Mouse (Mus musculus) lung, postnatal 0 days (tissue): Measurements from ENCODE around the gene Itga9. TPM values are rescaled to one million over a fixed set of nuclear protein-coding genes. Genes with fewer than 3 reads are reported as not detected.
A peak's percentile ranks its signal among the peaks of the same experiment; 100 is the strongest.

Source experiments
- ATAC-seq: fragments of 200-750 bp; cut with Nextera tagmentation; 2 replicates; pipeline ENCODE4 v1.8.0; 2017; ENCODE audit warnings: moderate library complexity
- DNase-seq: peaks from one replicate; pipeline ENCODE4 v3.0.0-alpha.2; 2016; ENCODE audit warnings: low spot score
- H3K27ac ChIP-seq: fragments of 300-500 bp; sonication (generic); 2 replicates; pipeline ENCODE4 v1.5.1; 2014; ENCODE audit warnings: antibody characterized with exemption, mild to moderate bottlenecking, low read length, mixed read lengths
- H3K27me3 ChIP-seq: fragments of 300-500 bp; sonication (generic); replicated peaks from 2 replicates; pipeline ENCODE4 v1.6.1; 2014; ENCODE audit warnings: low read length, mixed read lengths; ENCODE audit not compliant: insufficient read depth
- H3K36me3 ChIP-seq: fragments of 300-500 bp; sonication (generic); 2 replicates; pipeline ENCODE4 v1.6.1; 2014; ENCODE audit warnings: low read length, mixed read lengths; ENCODE audit not compliant: insufficient read depth
- H3K4me1 ChIP-seq: fragments of 300-500 bp; sonication (generic); 2 replicates; pipeline ENCODE4 v1.6.1; 2014; ENCODE audit warnings: antibody characterized with exemption, low read depth, low read length, mixed read lengths; ENCODE audit not compliant: insufficient read depth
- H3K4me2 ChIP-seq: fragments of 300-500 bp; sonication (generic); replicated peaks from 2 replicates; pipeline ENCODE4 v1.6.1; 2014; ENCODE audit warnings: low read depth, mild to moderate bottlenecking, low read length, moderate library complexity, mixed read lengths
- H3K4me3 ChIP-seq: fragments of 300-500 bp; sonication (generic); 2 replicates; pipeline ENCODE4 v1.5.1; 2014; ENCODE audit warnings: low read depth, low read length
- H3K9ac ChIP-seq: fragments of 300-500 bp; sonication (generic); replicated peaks from 2 replicates; pipeline ENCODE4 v1.6.1; 2014; ENCODE audit warnings: low read depth, mild to moderate bottlenecking
- H3K9me3 ChIP-seq: fragments of 300-500 bp; sonication (generic); 2 replicates; pipeline ENCODE4 v1.6.1; 2016; ENCODE audit warnings: low read length, mixed read lengths
- CTCF ChIP-seq: IDR thresholded peaks from 2 replicates; pipeline ENCODE4 v1.5.1; 2016; ENCODE audit warnings: antibody characterized with exemption, mild to moderate bottlenecking
- EP300 ChIP-seq: IDR thresholded peaks from 2 replicates; pipeline ENCODE4 v1.6.1; 2016; ENCODE audit warnings: antibody characterized with exemption, mild to moderate bottlenecking, control low read depth
- WGBS: fragments of 180-500 bp; shearing (Covaris S2); extraction: QIAGEN DNeasy Blood & Tissue Kit; methylation state at CpG from one replicate; pipeline ENCODE4 v1.1.7; 2014; 5-methylcytosine and 5-hydroxymethylcytosine counted together
- polyA plus RNA-seq: library from polyadenylated mRNA; unstranded; fragments of >200 nt; fragmentation: Nextera tagmentation; extraction: Ambion mirVana; gene quantifications from 2 replicates; pipeline ENCODE4 v1.2.1, GENCODE M21; 2015

Gene Itga9
- polyA plus RNA-seq, 1 experiment from 2014 or later = 24.2 TPM

- Histone ChIP-seq H3K9me3 (no peaks in the 10 kb centered on the region), H3K36me3 (no peaks in the 10 kb centered on the region), H3K4me3 (no peak overlapping the region), H3K27ac (no peak overlapping the region), H3K4me2 (no peak overlapping the region), H3K4me1 (no peaks in the 10 kb centered on the region), H3K9ac (no peak overlapping the region), H3K27me3 (no peaks in the 10 kb centered on the region)
- 17% methylated on average over 8 of the region's 8 CpGs for WGBS
- TF ChIP-seq CTCF (no peak), EP300 (no peak)
- DNase-seq (no peak), ATAC-seq (no peak)
Observed at GRCm38 (mm10) chr9:118914589-118914988, 308.1 kb downstream of the Itga9 start.

GRCm38 (mm10) chr9:118915290-118915689 is 308.8 kb downstream of the Itga9 start:
- H3K27me3 ChIP-seq = no peaks in the 10 kb centered on the region
- H3K9ac ChIP-seq = no peak overlapping the region
- H3K36me3 ChIP-seq = no peaks in the 10 kb centered on the region
- H3K27ac ChIP-seq = no peak overlapping the region
- no peaks in the 10 kb centered on the region for H3K4me1 ChIP-seq
- no peak for DNase-seq
- ATAC-seq = no peak
- no peak overlapping the region for H3K4me2 ChIP-seq
- TF ChIP-seq EP300 (no peak), CTCF (peak; percentile 79)
- H3K4me3 ChIP-seq = no peak overlapping the region
- WGBS = 64% methylated on average over 5 of the region's 5 CpGs
- no peaks in the 10 kb centered on the region for H3K9me3 ChIP-seq

- TF ChIP-seq CTCF (no peak), EP300 (no peak)
- Histone ChIP-seq H3K27me3 (no peaks in the 10 kb centered on the region), H3K4me3 (no peak overlapping the region), H3K9ac (no peak overlapping the region), H3K27ac (no peak overlapping the region), H3K4me1 (peaks cover 8% of the 10 kb centered on the region; the same call in 1 of the 2 replicates), H3K9me3 (no peaks in the 10 kb centered on the region), H3K4me2 (no peak overlapping the region), H3K36me3 (no peaks in the 10 kb centered on the region)
- ATAC-seq (peak; percentile 25; the same call in 1 of the 2 replicates), DNase-seq (no peak)
- WGBS = 73% methylated on average over 16 of the region's 16 CpGs
Observed at GRCm38 (mm10) chr9:118919672-118920186, 313.2 kb downstream of the Itga9 start.

- TF ChIP-seq CTCF (peak; percentile 99), EP300 (no peak)
- H3K27me3 ChIP-seq = no peaks in the 10 kb centered on the region
- no peaks in the 10 kb centered on the region for H3K36me3 ChIP-seq
- no peak overlapping the region for H3K4me2 ChIP-seq
- 36% methylated on average over 12 of the region's 12 CpGs for WGBS
- DNase-seq = peak; percentile 91
- H3K9me3 ChIP-seq = no peaks in the 10 kb centered on the region
- peak; percentile 31 for ATAC-seq
- no peak overlapping the region for H3K4me3 ChIP-seq
- no peak overlapping the region for H3K9ac ChIP-seq
- H3K27ac ChIP-seq = no peak overlapping the region
- peaks cover 12% of the 10 kb centered on the region; the same call in 1 of the 2 replicates for H3K4me1 ChIP-seq
Observed at GRCm38 (mm10) chr9:118920798-118921515, 314.5 kb downstream of the Itga9 start.

- 59% methylated on average over 2 of the region's 3 CpGs for WGBS
- no peak for DNase-seq
Observed at GRCm38 (mm10) chr9:118921926-118922325, 315.4 kb downstream of the Itga9 start.

DNA sequence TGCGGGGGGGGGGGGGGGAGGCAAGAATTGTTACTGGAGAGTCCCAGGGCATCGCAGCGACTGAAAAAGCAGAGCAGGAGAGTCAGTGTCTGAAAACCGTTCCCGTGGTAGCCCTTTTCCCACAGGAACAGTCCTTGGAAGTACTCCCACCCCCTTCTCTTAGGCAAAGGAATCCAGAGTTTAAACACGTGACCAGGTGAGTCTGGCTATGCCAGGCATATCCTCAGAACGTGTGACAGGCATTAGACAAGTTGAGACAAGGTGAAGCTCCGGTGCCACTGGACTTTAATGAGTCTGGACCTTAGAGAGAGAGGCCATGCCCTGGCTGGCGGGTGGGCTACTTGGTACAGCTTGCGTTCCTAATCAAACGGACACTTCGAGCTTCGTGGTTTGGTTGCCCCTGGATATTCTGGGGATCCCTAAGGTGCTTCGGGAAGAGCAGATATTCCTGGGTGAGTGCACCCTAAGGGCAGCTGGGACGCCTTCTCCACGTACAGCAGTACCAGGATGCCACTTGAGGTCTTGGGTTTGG is 318.1 kb downstream of the Itga9 start:
- Histone ChIP-seq H3K9ac (no peak overlapping the region), H3K9me3 (no peaks in the 10 kb centered on the region), H3K27me3 (no peaks in the 10 kb centered on the region), H3K4me3 (peak overlapping the region; percentile 72), H3K4me2 (peak overlapping the region; percentile 95), H3K36me3 (no peaks in the 10 kb centered on the region; the same call in 1 of the 2 replicates), H3K27ac (peak overlapping the region; percentile 95), H3K4me1 (peaks cover 20% of the 10 kb centered on the region; the same call in 1 of the 2 replicates)
- ATAC-seq = no peak
- TF ChIP-seq CTCF (no peak), EP300 (no peak)
- peak; percentile 63 for DNase-seq
- WGBS = 16% methylated on average over 15 of the region's 16 CpGs

More at GRCm38 (mm10) chr9:118921926-118922325, 315.4 kb downstream of the Itga9 start:
- ATAC-seq = no peak
- Histone ChIP-seq H3K36me3 (no peaks in the 10 kb centered on the region), H3K4me3 (no peak overlapping the region), H3K27me3 (no peaks in the 10 kb centered on the region), H3K27ac (no peak overlapping the region), H3K9ac (no peak overlapping the region), H3K4me1 (peaks cover 12% of the 10 kb centered on the region; the same call in 1 of the 2 replicates), H3K9me3 (no peaks in the 10 kb centered on the region), H3K4me2 (no peak overlapping the region)
- TF ChIP-seq EP300 (no peak), CTCF (no peak)
